Mouse (Mus musculus) liver, embryonic 18 days (tissue): ENCODE results near the gene Naxd. TPM values are rescaled to one million over a fixed set of nuclear protein-coding genes. Genes with fewer than 3 reads are reported as not detected.

Experiments used
- polyA plus RNA-seq: library from polyadenylated mRNA; depleted of rRNA; stranded (reverse); fragments of >200 nt; gene quantifications from 2 replicates; pipeline ENCODE4 v1.2.3, GENCODE M21; 2012; rRNA removed

The Naxd gene
- 44.7 and 48.6 TPM in 2 replicates for polyA plus RNA-seq

DNA sequence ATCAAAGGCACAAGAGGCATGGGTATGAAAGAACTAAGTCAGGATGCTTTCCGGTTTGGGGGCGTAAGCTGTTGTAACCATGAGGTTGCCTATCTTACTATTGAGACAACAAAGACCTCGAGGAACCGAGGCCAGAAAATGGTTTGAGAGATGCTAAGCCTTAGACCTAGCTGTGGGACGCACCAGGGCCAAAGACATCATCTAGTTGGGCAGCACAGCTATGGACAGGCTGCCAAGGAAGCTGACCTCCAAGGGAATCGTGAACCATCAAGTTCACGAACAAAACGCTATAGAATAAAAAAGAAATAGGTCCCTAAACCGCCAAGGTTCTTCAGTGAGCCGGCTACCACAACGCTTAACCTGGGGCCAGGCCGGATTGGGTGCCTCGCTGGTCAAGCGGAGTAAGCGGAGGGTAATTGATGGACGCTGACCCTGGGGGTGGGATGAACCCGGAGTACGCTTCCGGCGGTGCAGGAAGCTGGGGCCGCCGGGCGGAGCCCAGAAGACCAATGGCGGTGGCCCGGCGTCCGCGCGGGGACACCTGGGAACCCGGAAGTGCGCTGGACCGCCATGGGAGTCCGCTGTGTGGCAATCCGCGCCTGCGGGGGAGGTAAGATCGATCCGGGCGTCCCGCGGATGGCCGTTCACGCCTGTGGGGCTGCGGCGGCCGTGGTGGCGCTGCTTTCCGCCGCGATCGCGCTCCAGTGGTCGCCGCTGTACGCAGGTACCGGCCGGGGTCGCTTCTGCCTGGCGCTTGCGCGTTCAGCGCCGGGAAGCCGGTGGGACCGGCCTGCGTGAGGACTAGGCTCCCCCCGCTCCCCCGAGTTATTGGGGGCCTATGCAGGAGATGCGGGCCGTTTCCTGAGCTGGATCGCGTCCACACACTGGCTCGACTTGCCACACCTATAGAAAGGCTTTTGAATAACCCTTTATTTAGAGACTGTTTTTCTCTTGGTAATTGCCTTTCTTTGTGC, at the start of gene Naxd:
Gene Naxd (plus strand): TSS at position 490 of the 974 bp plus-strand sequence.

DNA sequence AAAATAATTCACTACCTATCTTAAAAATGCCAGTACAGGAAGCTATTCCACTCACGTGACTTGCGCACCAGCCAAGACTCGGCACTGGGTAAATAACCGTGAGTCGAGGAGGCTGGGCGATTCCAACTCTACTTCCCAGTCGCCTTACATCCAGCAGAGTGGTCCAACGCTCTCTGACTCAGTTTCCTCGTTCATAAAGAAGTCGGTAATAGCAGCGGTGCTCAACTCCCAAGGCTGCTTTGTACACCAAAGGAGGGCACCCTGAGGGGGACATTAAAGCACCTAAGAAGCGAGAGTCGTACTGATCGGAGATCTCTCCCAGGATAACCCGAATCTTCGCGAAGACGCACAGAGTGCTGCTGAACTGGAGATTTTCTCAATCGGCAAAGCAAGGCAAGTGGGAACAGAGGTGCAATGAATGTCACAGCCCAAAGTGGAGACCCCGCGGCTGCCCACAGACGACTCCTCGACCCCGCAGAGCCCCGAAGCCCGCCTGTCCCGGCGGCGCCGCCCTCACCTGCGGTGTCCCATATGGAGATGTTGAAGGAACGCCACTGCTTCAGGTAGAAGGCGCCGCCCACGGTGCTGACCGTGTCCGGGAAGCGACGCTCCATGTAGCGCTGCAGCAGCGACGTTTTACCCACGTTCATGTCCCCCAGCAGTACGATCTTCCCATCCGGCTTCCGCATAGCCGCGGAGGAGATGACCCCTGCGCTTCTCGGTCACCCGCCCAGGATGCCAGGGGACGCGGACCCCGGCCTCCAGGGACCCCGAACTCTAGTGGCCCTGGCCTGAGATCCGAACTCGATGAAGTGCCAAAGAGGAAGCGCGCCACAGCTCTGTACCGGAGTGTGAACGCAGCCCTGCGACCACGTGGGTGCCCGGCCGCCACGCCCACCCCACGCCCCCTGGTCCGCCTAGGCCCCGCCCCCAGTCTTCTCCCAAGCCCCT, 19.2 kb upstream of the Naxd start, which contains the start of gene Rab20:
Gene Rab20 (minus strand): TSS at position 900 of the 951 bp plus-strand sequence.

DNA sequence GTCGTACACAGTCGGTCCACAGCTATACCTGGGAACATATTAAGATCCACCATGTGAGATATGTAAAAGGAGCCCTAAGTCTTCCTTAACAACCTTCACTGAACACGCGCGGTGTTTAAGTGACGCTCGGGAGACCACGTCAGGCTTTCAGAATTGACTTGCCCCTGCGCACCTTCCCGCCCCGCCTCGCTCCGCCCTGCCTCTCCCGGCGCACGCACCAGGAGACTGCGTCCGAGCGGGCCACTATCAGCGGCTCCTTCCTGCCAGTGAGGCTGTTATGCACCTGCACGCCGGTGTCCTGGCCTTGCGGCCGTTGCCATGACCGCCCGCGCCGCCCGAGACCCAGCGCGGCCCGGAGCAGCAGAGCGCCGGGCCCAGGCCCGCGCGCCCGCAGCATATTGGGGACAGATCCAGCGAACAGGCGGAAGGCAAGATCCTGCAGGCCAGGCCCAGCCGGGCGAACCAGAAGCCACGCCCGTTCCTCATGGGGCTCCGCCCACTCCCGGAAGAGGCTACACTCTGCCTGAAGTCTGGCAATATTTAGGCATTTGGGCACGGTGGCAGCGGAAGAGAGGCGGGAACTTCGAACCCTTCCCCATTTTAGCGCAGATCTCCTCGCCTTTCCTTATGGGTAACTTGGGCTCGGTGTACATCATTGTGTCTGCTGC, 53.1 kb downstream of the Naxd start, which contains the start of gene Cars2:
Gene Cars2 (minus strand): TSS at position 503 of the 668 bp plus-strand sequence.

DNA sequence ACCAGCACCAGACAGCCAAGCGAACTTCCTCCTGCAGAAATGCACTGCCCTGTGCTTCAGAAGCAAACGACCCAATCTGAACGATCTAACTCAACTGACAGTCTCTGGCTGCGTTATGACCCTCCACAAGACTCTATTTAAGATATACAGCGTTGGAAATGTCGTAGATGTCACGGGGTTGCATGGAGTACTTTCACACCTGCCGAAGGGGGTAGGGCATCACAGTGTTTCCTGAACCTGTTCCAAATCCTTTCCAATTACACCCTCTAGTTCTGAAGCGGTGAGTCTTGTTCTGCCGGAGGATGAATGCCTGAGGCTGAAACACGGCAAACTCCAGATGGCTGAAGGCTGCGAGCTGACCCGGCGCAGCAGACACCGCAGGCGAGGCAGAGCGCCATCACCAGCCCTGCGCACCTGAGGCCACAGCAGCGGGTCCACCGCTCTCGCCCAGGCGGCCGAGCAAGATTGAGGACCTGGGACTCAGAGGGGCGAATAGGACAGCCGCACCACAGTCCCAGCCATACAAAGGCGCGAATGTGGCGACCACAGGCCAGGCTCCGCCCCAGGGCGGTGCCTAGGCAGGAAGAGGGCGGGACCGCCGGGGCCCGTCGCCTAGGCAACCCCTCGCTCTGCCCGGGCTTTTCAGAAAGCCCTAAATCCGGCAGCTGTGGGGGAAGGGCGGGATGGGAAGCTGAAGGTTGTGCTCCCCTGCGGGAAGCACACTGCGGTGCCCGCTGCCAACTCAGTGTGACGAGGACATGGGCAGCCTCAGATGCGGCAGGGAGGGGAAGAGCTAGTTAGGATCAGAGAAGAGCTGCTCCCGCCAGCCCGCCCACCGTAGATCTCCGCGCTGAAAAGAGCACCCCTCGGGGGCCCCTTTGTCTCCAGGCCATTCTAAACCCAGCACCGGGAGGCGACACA, 57.8 kb downstream of the Naxd start, which contains the start of gene Ing1:
Gene Ing1 (plus strand): TSS at position 773 of the 921 bp plus-strand sequence.

Other genes starting within 250 kb of the Naxd start
- 8.4 and 9.9 TPM in 2 replicates for gene Col4a2, start 184.7 kb upstream of the Naxd start, polyA plus RNA-seq
- gene Col4a1, start 184.7 kb upstream of the Naxd start, polyA plus RNA-seq, result 33.4 and 38.4 TPM in 2 replicates
- gene Rab20, start 18.8 kb upstream of the Naxd start, polyA plus RNA-seq, result 9.5 and 9.6 TPM in 2 replicates
- 14.3 and 18.2 TPM in 2 replicates for gene Cars2, start 53.3 kb downstream of the Naxd start, polyA plus RNA-seq
- gene Ing1, start 58.1 kb downstream of the Naxd start, polyA plus RNA-seq, result 13.2 and 14.4 TPM in 2 replicates
- 27.2 and 30.4 TPM in 2 replicates for gene Ankrd10, start 138.3 kb downstream of the Naxd start, polyA plus RNA-seq
- not detected in 2 replicates for gene 1700016D06Rik, start 203.6 kb downstream of the Naxd start, polyA plus RNA-seq
- 8.5 and 10.3 TPM in 2 replicates for gene Arhgef7, start 230.2 kb downstream of the Naxd start, polyA plus RNA-seq